Mouse (Mus musculus): ENCODE data around the gene Agpat4. TPM values are rescaled to one million over a fixed set of nuclear protein-coding genes. Genes with fewer than 3 reads are reported as not detected.

Agpat4 gene
- polyA plus RNA-seq, 1 experiment from 2014 or later: 43.7 TPM

- Histone ChIP-seq H3K27me3 (ENCODE audit: low read depth, poor library complexity, severe bottlenecking) (no peaks in the 10 kb centered on the region), H3K4me1 (no peaks in the 10 kb centered on the region), H3K9me3 (replicated peaks) (no peaks in the 10 kb centered on the region), H3K4me3 (no peak overlapping the region), H3K27ac (replicated peaks) (no peak overlapping the region), H3K36me3 (peaks cover 76% of the 10 kb centered on the region)
- DNase-seq (ENCODE audit: low spot score): no peak
- 93% methylated on average over 4 of the region's 4 CpGs for WGBS
These were observed 37.4 kb downstream of the Agpat4 start for GRCm38 (mm10) chr17:12155872-12156271.

GRCm38 (mm10) chr17:12156661-12157060 is 38.2 kb downstream of the Agpat4 start:
- H3K4me3 ChIP-seq: no peak overlapping the region
- no peaks in the 10 kb centered on the region for H3K9me3 ChIP-seq (replicated peaks)
- no peaks in the 10 kb centered on the region for H3K27me3 ChIP-seq (ENCODE audit: low read depth, poor library complexity, severe bottlenecking)
- WGBS: 90% methylated on average over 3 of the region's 3 CpGs
- H3K36me3 ChIP-seq: peaks cover 75% of the 10 kb centered on the region
- no peaks in the 10 kb centered on the region for H3K4me1 ChIP-seq
- no peak for DNase-seq (ENCODE audit: low spot score)
- no peak overlapping the region for H3K27ac ChIP-seq (replicated peaks)

- H3K27me3 ChIP-seq (ENCODE audit: low read depth, poor library complexity, severe bottlenecking): no peaks in the 10 kb centered on the region
- H3K4me1 ChIP-seq: no peaks in the 10 kb centered on the region
- no peaks in the 10 kb centered on the region for H3K9me3 ChIP-seq (replicated peaks)
- peaks cover 73% of the 10 kb centered on the region for H3K36me3 ChIP-seq
- 95% methylated on average over 2 of the region's 2 CpGs for WGBS
- no peak overlapping the region for H3K27ac ChIP-seq (replicated peaks)
- DNase-seq (ENCODE audit: low spot score): no peak
- no peak overlapping the region for H3K4me3 ChIP-seq
These were observed 38.7 kb downstream of the Agpat4 start for GRCm38 (mm10) chr17:12157203-12157602.

- H3K9me3 ChIP-seq (replicated peaks): no peaks in the 10 kb centered on the region
- no peak overlapping the region for H3K4me3 ChIP-seq
- no peak overlapping the region for H3K27ac ChIP-seq (replicated peaks)
- 92% methylated on average over 16 of the region's 16 CpGs for WGBS
- peaks cover 11% of the 10 kb centered on the region for H3K4me1 ChIP-seq
- H3K27me3 ChIP-seq (ENCODE audit: low read depth, poor library complexity, severe bottlenecking): no peaks in the 10 kb centered on the region
- peaks cover 51% of the 10 kb centered on the region for H3K36me3 ChIP-seq
- no peak for DNase-seq (ENCODE audit: low spot score)
These were observed 40.9 kb downstream of the Agpat4 start for GRCm38 (mm10) chr17:12159187-12160060.

- WGBS: 91% methylated on average over 5 of the region's 5 CpGs
- Histone ChIP-seq H3K36me3 (peaks cover 48% of the 10 kb centered on the region), H3K4me1 (peaks cover 11% of the 10 kb centered on the region), H3K4me3 (no peak overlapping the region), H3K27ac (replicated peaks) (no peak overlapping the region), H3K9me3 (replicated peaks) (no peaks in the 10 kb centered on the region), H3K27me3 (ENCODE audit: low read depth, poor library complexity, severe bottlenecking) (no peaks in the 10 kb centered on the region)
- DNase-seq (ENCODE audit: low spot score): no peak
These were observed 41.5 kb downstream of the Agpat4 start for GRCm38 (mm10) chr17:12160061-12160421.

GRCm38 (mm10) chr17:12160540-12160939 is 42.0 kb downstream of the Agpat4 start:
- peaks cover 49% of the 10 kb centered on the region for H3K36me3 ChIP-seq
- H3K4me1 ChIP-seq: peaks cover 11% of the 10 kb centered on the region
- WGBS: 97% methylated on average over 2 of the region's 2 CpGs
- no peak overlapping the region for H3K4me3 ChIP-seq
- H3K9me3 ChIP-seq (replicated peaks): no peaks in the 10 kb centered on the region
- no peaks in the 10 kb centered on the region for H3K27me3 ChIP-seq (ENCODE audit: low read depth, poor library complexity, severe bottlenecking)
- no peak for DNase-seq (ENCODE audit: low spot score)
- no peak overlapping the region for H3K27ac ChIP-seq (replicated peaks)

GRCm38 (mm10) chr17:12160984-12161764 is 42.7 kb downstream of the Agpat4 start:
- WGBS: 93% methylated on average over 13 of the region's 13 CpGs
- Histone ChIP-seq H3K4me3 (no peak overlapping the region), H3K36me3 (peaks cover 50% of the 10 kb centered on the region), H3K9me3 (replicated peaks) (no peaks in the 10 kb centered on the region), H3K27me3 (ENCODE audit: low read depth, poor library complexity, severe bottlenecking) (no peaks in the 10 kb centered on the region), H3K27ac (replicated peaks) (no peak overlapping the region), H3K4me1 (peaks cover 11% of the 10 kb centered on the region)
- no peak for DNase-seq (ENCODE audit: low spot score)

GRCm38 (mm10) chr17:12161877-12162276 is 43.4 kb downstream of the Agpat4 start:
- Histone ChIP-seq H3K4me3 (no peak overlapping the region), H3K4me1 (peaks cover 11% of the 10 kb centered on the region), H3K36me3 (peaks cover 43% of the 10 kb centered on the region), H3K27me3 (ENCODE audit: low read depth, poor library complexity, severe bottlenecking) (no peaks in the 10 kb centered on the region), H3K9me3 (replicated peaks) (no peaks in the 10 kb centered on the region), H3K27ac (replicated peaks) (no peak overlapping the region)
- no peak for DNase-seq (ENCODE audit: low spot score)
- 91% methylated on average over 7 of the region's 7 CpGs for WGBS

GRCm38 (mm10) chr17:12162824-12163223 is 44.3 kb downstream of the Agpat4 start:
- DNase-seq (ENCODE audit: low spot score): no peak
- no peaks in the 10 kb centered on the region for H3K9me3 ChIP-seq (replicated peaks)
- H3K4me3 ChIP-seq: no peak overlapping the region
- no peaks in the 10 kb centered on the region for H3K27me3 ChIP-seq (ENCODE audit: low read depth, poor library complexity, severe bottlenecking)
- H3K4me1 ChIP-seq: peaks cover 11% of the 10 kb centered on the region
- H3K27ac ChIP-seq (replicated peaks): no peak overlapping the region
- WGBS: 85% methylated on average over 4 of the region's 4 CpGs
- H3K36me3 ChIP-seq: peaks cover 43% of the 10 kb centered on the region

- H3K9me3 ChIP-seq (replicated peaks): no peaks in the 10 kb centered on the region
- WGBS: 87% methylated on average over 13 of the region's 13 CpGs
- H3K4me3 ChIP-seq: no peak overlapping the region
- DNase-seq (ENCODE audit: low spot score): no peak
- H3K27ac ChIP-seq (replicated peaks): no peak overlapping the region
- H3K4me1 ChIP-seq: peaks cover 16% of the 10 kb centered on the region
- no peaks in the 10 kb centered on the region for H3K27me3 ChIP-seq (ENCODE audit: low read depth, poor library complexity, severe bottlenecking)
- peaks cover 43% of the 10 kb centered on the region for H3K36me3 ChIP-seq
These were observed 44.9 kb downstream of the Agpat4 start for GRCm38 (mm10) chr17:12163403-12163802.

GRCm38 (mm10) chr17:12163903-12164302 is 45.4 kb downstream of the Agpat4 start:
- Histone ChIP-seq H3K27me3 (ENCODE audit: low read depth, poor library complexity, severe bottlenecking) (no peaks in the 10 kb centered on the region), H3K9me3 (replicated peaks) (no peaks in the 10 kb centered on the region), H3K4me1 (peaks cover 21% of the 10 kb centered on the region), H3K27ac (replicated peaks) (peak overlapping the region; percentile 38; the same call in 1 of the 2 replicates), H3K36me3 (peaks cover 39% of the 10 kb centered on the region), H3K4me3 (no peak overlapping the region)
- DNase-seq (ENCODE audit: low spot score): no peak
- WGBS: 84% methylated on average over 7 of the region's 7 CpGs

- DNase-seq (ENCODE audit: low spot score): no peak
- peaks cover 26% of the 10 kb centered on the region for H3K4me1 ChIP-seq
- no peak overlapping the region for H3K4me3 ChIP-seq
- WGBS: 92% methylated on average over 6 of the region's 6 CpGs
- no peak overlapping the region for H3K27ac ChIP-seq (replicated peaks)
- peaks cover 34% of the 10 kb centered on the region for H3K36me3 ChIP-seq
- no peaks in the 10 kb centered on the region for H3K27me3 ChIP-seq (ENCODE audit: low read depth, poor library complexity, severe bottlenecking)
- H3K9me3 ChIP-seq (replicated peaks): no peaks in the 10 kb centered on the region
These were observed 46.0 kb downstream of the Agpat4 start for GRCm38 (mm10) chr17:12164507-12164906.
